Mouse (Mus musculus) thymus, adult 2 months (tissue): ENCODE data around the gene Srcap. TPM values are rescaled to one million over a fixed set of nuclear protein-coding genes. Genes with fewer than 3 reads are reported as not detected.

Experiments
- DNase-seq: peaks from one replicate; pipeline ENCODE4 v3.0.0; 2021
- H3K27ac ChIP-seq: fragments of 200-500 bp; 2 replicates; pipeline ENCODE4 v1.5.1; 2012; ENCODE audit warnings: low read length, control low read depth; ENCODE audit not compliant: control insufficient read depth, insufficient read depth
- H3K27me3 ChIP-seq: fragments of 200-500 bp; 2 replicates; pipeline ENCODE4 v1.6.1; 2012; ENCODE audit warnings: mild to moderate bottlenecking, low read length, moderate library complexity, mixed read lengths; ENCODE audit not compliant: control insufficient read depth, insufficient read depth
- H3K36me3 ChIP-seq: fragments of 200-500 bp; 2 replicates; pipeline ENCODE4 v1.6.1; 2012; ENCODE audit warnings: mild to moderate bottlenecking, low read length, moderate library complexity; ENCODE audit not compliant: control insufficient read depth, insufficient read depth
- H3K4me1 ChIP-seq: fragments of 200-500 bp; replicated peaks from 2 replicates; pipeline ENCODE4 v1.6.1; 2012; ENCODE audit warnings: low read length; ENCODE audit not compliant: control insufficient read depth, insufficient read depth
- H3K4me3 ChIP-seq: fragments of 200-500 bp; 2 replicates; pipeline ENCODE4 v1.5.1; 2012; ENCODE audit warnings: mild to moderate bottlenecking, low read length, control low read depth, moderate library complexity; ENCODE audit not compliant: control insufficient read depth, insufficient read depth
- CTCF ChIP-seq: fragments of 200-500 bp; IDR thresholded peaks from 2 replicates; pipeline ENCODE4 v1.5.1; 2012; ENCODE audit warnings: mild to moderate bottlenecking, control low read depth, low read length, moderate library complexity, borderline replicate concordance; ENCODE audit not compliant: control insufficient read depth, poor library complexity, insufficient read depth; ENCODE audit errors: extremely low read depth
- POLR2A ChIP-seq: fragments of 200-500 bp; IDR thresholded peaks from 2 replicates; pipeline ENCODE4 v1.6.1; 2012; ENCODE audit warnings: mild to moderate bottlenecking, low read length, control low read depth, moderate library complexity; ENCODE audit not compliant: control insufficient read depth, poor library complexity, insufficient read depth; ENCODE audit errors: extremely low read depth
- WGBS: fragments of 180-500 bp; shearing (Covaris S2); methylation state at CpG from one replicate; pipeline ENCODE4 v1.1.7; 2018; 5-methylcytosine and 5-hydroxymethylcytosine counted together
- polyA plus RNA-seq: library from polyadenylated mRNA; depleted of rRNA; stranded (reverse); fragments of >200 nt; gene quantifications from 2 replicates; pipeline ENCODE4 v1.2.3, GENCODE M21; 2012

Gene Srcap
- polyA plus RNA-seq, 1 experiment: 92.3 TPM

DNA sequence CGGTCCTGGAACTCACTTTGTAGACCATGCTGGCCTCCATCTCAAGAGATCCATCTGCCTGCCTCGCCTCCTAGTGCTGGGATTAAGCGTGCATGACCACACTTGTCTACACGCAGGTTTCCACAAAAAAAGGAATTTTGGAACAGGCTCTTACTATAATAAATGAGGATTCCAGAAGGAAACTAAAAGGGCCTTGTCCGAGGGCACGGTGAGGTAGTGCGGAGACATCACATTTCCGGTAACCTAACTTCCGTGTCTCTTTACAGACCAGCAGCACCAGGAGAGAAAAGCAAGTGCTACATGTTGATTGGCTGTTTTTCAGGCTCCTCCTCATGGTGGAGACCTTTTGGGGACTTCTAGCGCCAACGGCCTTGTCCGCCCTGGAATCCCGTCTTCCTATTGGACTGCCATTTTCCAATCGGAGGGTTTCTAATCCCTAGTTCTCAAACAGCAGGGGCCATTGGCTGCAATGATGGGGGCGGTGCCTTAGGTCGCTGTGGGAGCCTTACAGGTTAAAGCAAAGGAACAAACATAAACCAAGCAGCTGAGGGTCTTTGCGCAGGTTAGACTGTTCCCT, 61.2 kb downstream of the Srcap start, which contains the start of gene Phkg2:
TSS of gene Phkg2 (plus strand) at position 446 of the 577 bp plus-strand sequence.
- DNase-seq: peak; percentile 90
- H3K36me3 ChIP-seq: peaks cover 10% of the 10 kb centered on the region; the same call in 1 of the 2 replicates
- H3K4me3 ChIP-seq: peak within 1 kb of the TSS; percentile 70
- WGBS: under 1% methylated on average over 17 of the region's 17 CpGs
- peaks cover 10% of the 10 kb centered on the region for H3K4me1 ChIP-seq
- TF ChIP-seq CTCF (no peak), POLR2A (peak; percentile 60)
- H3K27me3 ChIP-seq: no peaks in the 10 kb centered on the region
- H3K27ac ChIP-seq: peak within 1 kb of the TSS; percentile 69

DNA sequence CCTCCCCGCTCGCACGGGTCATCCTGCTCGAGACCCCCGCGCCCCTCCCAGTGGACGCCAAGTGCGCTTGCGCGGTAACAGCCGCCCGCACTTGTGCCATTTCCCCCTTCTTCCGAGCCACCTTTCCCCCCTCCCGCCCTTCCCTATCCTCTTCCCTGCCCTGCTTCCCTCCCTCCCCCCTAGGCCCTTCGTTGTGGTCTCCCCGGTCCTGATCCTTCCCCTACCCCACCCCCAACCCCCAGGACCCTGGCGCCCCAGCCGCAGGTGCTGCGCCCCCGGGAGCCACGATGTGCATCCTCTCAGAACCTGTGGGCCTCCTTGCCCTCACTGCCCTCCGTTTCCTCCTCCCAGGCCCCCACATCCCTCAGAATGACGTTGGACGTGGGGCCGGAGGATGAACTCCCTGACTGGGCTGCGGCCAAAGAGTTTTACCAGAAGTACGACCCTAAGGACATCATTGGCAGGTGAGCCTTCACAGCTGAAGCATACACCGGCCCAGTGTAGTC, 61.8 kb downstream of the Srcap start:
- peaks cover 10% of the 10 kb centered on the region for H3K4me1 ChIP-seq
- 1% methylated on average over 26 of the region's 28 CpGs for WGBS
- H3K36me3 ChIP-seq: peaks cover 11% of the 10 kb centered on the region; the same call in 1 of the 2 replicates
- peak; percentile 41 for DNase-seq
- no peaks in the 10 kb centered on the region for H3K27me3 ChIP-seq
- peak overlapping the region; percentile 70 for H3K4me3 ChIP-seq
- H3K27ac ChIP-seq: peak overlapping the region; percentile 13; the same call in 1 of the 2 replicates
- no peak for TF ChIP-seq POLR2A
- TF ChIP-seq CTCF: no peak

DNA sequence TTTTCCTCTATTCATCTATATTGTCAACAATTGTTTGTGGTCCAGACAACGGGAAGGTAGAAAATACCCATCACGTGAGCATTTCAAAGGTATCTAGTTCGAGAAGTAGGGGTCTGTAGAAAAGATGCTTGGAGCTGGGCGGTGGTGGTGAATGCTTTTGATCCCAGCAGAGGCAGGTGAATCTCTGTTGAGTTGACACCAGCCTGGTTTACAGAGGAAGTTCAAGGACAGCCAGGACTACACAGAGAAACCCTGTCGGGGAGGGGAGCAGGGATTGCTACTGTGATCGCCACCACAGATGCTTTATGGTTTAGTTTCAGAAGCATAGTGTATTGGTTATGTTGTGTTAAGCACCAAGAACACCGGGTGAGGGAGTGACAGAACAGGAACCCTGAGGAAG, 62.3 kb downstream of the Srcap start:
- TF ChIP-seq POLR2A (no peak), CTCF (no peak)
- Histone ChIP-seq H3K4me1 (peaks cover 10% of the 10 kb centered on the region), H3K4me3 (0 out of 2 replicates have a peak overlapping the region, but pooled peaks have one; percentile 8)

DNA sequence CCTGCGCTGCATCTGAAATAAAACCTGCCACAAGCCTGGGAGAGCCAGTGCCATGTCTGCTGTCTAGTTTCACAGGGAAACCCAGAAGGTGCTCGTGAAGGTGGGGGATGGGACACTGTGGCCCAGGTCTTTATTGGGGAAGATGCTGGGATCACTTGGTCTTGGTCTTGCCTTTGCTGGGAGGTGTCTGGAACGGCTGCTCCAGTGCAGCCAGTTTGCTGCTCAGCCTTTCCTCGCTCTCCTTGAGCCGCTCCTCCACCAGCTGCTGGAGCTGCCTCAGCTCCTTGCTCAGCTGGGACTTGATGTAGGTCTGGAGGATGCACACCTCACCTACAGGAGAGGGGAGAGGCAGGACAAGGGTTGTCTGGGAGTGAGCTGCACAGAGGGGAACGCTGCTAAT, 71.5 kb downstream of the Srcap start:
- no peak overlapping the region for H3K4me3 ChIP-seq
- no peak for DNase-seq
- H3K4me1 ChIP-seq: peaks cover 4% of the 10 kb centered on the region
- no peak overlapping the region for H3K27ac ChIP-seq
- peaks cover 43% of the 10 kb centered on the region for H3K36me3 ChIP-seq
- WGBS: 98% methylated on average over 6 of the region's 6 CpGs
- TF ChIP-seq CTCF (no peak), POLR2A (no peak)
- H3K27me3 ChIP-seq: no peaks in the 10 kb centered on the region

More for the DNA sequence above, 62.3 kb downstream of the Srcap start:
- Histone ChIP-seq H3K36me3 (peaks cover 14% of the 10 kb centered on the region; the same call in 1 of the 2 replicates), H3K27me3 (no peaks in the 10 kb centered on the region), H3K27ac (peak overlapping the region; percentile 52)
- WGBS: 6% methylated on average over 7 of the region's 7 CpGs
- no peak for DNase-seq

DNA sequence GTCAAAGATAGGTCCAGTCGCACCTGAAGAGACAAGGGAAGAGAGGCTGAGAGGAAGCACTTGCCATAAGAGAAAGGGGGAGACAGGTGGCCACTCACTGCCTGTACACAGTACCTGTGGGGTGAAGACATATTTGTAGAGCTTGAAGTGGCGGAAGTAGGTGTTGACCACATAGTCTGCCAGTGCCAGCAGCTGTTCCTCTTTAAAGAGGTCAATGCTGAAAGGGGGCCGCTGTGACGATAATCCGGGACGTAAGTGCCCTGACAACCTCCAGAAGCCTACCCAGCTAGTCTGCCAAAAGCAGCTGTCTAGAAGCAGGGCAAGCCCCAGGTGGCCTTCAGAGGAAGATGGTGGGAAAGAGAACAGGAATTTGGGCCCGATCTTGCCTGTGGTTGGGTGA, 73.2 kb downstream of the Srcap start:
- peaks cover 13% of the 10 kb centered on the region for H3K4me1 ChIP-seq
- no peak for DNase-seq
- TF ChIP-seq CTCF: no peak
- TF ChIP-seq POLR2A: no peak
- H3K27me3 ChIP-seq: no peaks in the 10 kb centered on the region
- no peak overlapping the region for H3K4me3 ChIP-seq
- H3K36me3 ChIP-seq: peaks cover 33% of the 10 kb centered on the region
- no peak overlapping the region for H3K27ac ChIP-seq
- WGBS: 80% methylated on average over 7 of the region's 7 CpGs

DNA sequence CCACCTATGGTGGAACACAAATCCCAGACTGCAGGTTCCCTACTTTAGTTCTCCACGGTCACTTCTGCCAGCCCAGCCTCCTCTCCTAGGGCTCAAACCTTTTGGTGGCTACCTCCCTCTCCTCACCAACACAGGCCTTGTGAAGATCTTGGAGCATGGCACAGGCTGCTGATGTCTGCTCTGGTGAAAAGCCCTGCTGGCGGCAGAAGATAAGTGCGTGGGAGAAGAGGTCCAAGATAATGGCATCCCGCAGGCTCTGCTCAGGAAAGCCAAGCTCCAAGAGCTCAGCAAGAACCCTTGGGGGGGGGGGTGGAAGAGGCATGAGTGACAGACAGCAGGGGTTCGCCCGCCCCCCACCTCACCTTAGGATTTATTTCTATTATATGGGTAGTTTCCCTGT, 74.4 kb downstream of the Srcap start:
- Histone ChIP-seq H3K27ac (no peak overlapping the region), H3K27me3 (no peaks in the 10 kb centered on the region), H3K36me3 (peaks cover 33% of the 10 kb centered on the region), H3K4me1 (peaks cover 13% of the 10 kb centered on the region), H3K4me3 (no peak overlapping the region)
- TF ChIP-seq CTCF: no peak
- no peak for TF ChIP-seq POLR2A
- WGBS: 97% methylated on average over 6 of the region's 6 CpGs
- no peak for DNase-seq
